Mouse (Mus musculus): Measurements from ENCODE around the gene S1pr2.

DNA sequence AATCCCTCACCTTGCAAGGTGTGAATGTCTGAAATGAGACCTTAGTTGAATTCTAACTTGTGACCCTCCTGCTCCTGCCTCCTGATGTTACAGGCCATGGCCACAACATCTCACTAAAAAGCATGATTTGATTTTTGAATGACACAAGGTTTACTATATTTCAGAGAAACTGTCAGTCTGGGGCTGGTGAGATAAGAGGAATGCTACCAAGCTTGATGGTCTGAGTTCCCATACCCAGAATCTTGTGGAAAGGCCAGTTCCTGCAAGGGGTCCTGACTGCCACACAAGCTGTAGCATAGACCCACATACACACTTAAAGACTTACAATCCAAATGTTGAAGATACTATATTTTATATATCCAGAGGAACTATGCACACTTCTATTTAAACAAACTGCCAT is 26.2 kb downstream of the S1pr2 start:
- TF ChIP-seq POLR2A (IDR thresholded peaks at IDR 0.05; ENCODE audit: low read depth, low read length) (no peak), CTCF (IDR thresholded peaks at IDR 0.05; ENCODE audit: extremely low read depth, insufficient read depth, insufficient read length, insufficient replicate concordance) (no peak)
